Comparison of ENCODE assay signal across 30 mouse cellular contexts in the genomic region with DNA sequence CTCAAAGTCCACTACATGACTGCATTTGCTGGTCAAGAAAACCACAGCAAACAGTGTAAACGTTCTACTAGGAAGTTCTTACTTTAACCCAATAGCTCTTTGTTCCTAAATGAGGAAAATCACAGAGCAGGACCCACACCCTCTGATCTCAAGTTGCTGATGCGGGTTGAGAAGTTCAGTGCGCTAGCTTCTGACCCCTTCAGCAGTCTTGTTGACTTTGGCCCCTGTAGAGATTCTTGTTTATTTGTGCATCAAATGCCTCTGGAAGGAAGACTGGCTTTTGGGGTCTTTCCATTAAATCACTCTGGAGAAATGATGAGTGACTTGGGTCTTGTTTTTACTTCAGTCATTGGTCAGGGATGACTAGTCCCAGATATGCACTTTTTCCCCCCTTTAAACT. TPM values are rescaled to one million over a fixed set of nuclear protein-coding genes. Genes with fewer than 3 reads are reported as not detected.
DNase-seq lines count a peak whose midpoint lies in the region; ATAC-seq and TF ChIP-seq lines count a peak whose summit lies in the region.
"Had no signal": no experiment of that assay in that cellular context is flagged by ENCODE, and none has a peak within 500 bp of the region (broad histone marks: within the 10 kb centered on the region; RNA-seq: fewer than 3 reads in every experiment).

No protein-coding gene starts in this region.

- 0 out of 2 replicates have a peak overlapping the region, but pooled peaks have one; percentile 8 for H3K27ac ChIP-seq in heart, embryonic 13.5 days (replicated peaks)
- no peak overlapping the region for H3K27ac ChIP-seq in heart, embryonic 11.5 days (ENCODE audit: low read depth, low read length)
- H3K27ac ChIP-seq in kidney, embryonic 14.5 days (ENCODE audit: low read depth, low read length): peak overlapping the region; percentile 53; the same call in 1 of the 2 replicates
- no peak overlapping the region for H3K27ac ChIP-seq in gastrocnemius, adult 2 months
- H3K27ac ChIP-seq: embryonic facial prominence, embryonic 12.5 days; forebrain, embryonic 10.5 days; forebrain, embryonic 15.5 days; hindbrain, embryonic 13.5 days; limb, embryonic 10.5 days; limb, embryonic 15.5 days; liver, embryonic 13.5 days; macrophage; midbrain, embryonic 13.5 days; neural tube, embryonic 13.5 days had no signal

- 61% methylated on average over 3 of the region's 3 CpGs for WGBS in heart, embryonic 13.5 days
- 55% methylated on average over 3 of the region's 3 CpGs for WGBS in heart, embryonic 11.5 days (ENCODE audit: insufficient replicate concordance)
- WGBS in kidney, embryonic 14.5 days: 37% methylated on average over 3 of the region's 3 CpGs

- H3K4me1 ChIP-seq in heart, embryonic 13.5 days: peaks cover 96% of the 10 kb centered on the region
- H3K4me1 ChIP-seq in heart, embryonic 11.5 days (ENCODE audit: control insufficient read depth, insufficient read depth, low read length): peaks cover 35% of the 10 kb centered on the region
- 0 out of 2 replicates have a peak, but pooled peaks cover 5% of the 10 kb centered on the region for H3K4me1 ChIP-seq in kidney, embryonic 14.5 days (ENCODE audit: control insufficient read depth, insufficient read depth, low read length)
- H3K4me1 ChIP-seq: embryonic facial prominence, embryonic 12.5 days; forebrain, embryonic 10.5 days; forebrain, embryonic 15.5 days; hindbrain, embryonic 13.5 days; limb, embryonic 10.5 days; limb, embryonic 15.5 days; liver, embryonic 13.5 days; midbrain, embryonic 13.5 days; neural tube, embryonic 13.5 days had no signal

- H3K36me3 ChIP-seq in heart, embryonic 13.5 days: peaks cover 84% of the 10 kb centered on the region
- peaks cover 14% of the 10 kb centered on the region for H3K36me3 ChIP-seq in heart, embryonic 11.5 days (ENCODE audit: control insufficient read depth, insufficient read depth, low read length)
- H3K36me3 ChIP-seq in kidney, embryonic 14.5 days (ENCODE audit: control insufficient read depth, insufficient read depth, low read length): peaks cover 13% of the 10 kb centered on the region; the same call in 1 of the 2 replicates
- H3K36me3 ChIP-seq: embryonic facial prominence, embryonic 12.5 days; forebrain, embryonic 10.5 days; forebrain, embryonic 15.5 days; limb, embryonic 10.5 days; liver, embryonic 13.5 days; midbrain, embryonic 13.5 days; neural tube, embryonic 13.5 days had no signal

- H3K4me2 ChIP-seq in heart, embryonic 13.5 days: no peak overlapping the region
- no peak overlapping the region for H3K4me2 ChIP-seq in heart, embryonic 11.5 days
- H3K4me2 ChIP-seq in kidney, embryonic 14.5 days (replicated peaks; ENCODE audit: low read depth, low read length): no peak overlapping the region
- H3K4me2 ChIP-seq: embryonic facial prominence, embryonic 12.5 days; forebrain, embryonic 15.5 days; hindbrain, embryonic 13.5 days; limb, embryonic 15.5 days; liver, embryonic 13.5 days; midbrain, embryonic 13.5 days; neural tube, embryonic 13.5 days; stomach, embryonic 15.5 days had no signal

- TF ChIP-seq POLR2A in brain, embryonic 14.5 days (IDR thresholded peaks at IDR 0.05; ENCODE audit: borderline replicate concordance, extremely low read depth, insufficient read depth, insufficient read length, poor library complexity, severe bottlenecking): no peak

- no peak overlapping the region for H3K4me3 ChIP-seq in heart, embryonic 13.5 days
- no peak overlapping the region for H3K4me3 ChIP-seq in heart, embryonic 11.5 days (ENCODE audit: low read depth, low read length)
- H3K4me3 ChIP-seq in kidney, embryonic 14.5 days (ENCODE audit: low read length): no peak overlapping the region
- no peak overlapping the region for H3K4me3 ChIP-seq in gastrocnemius, adult 2 months
- H3K4me3 ChIP-seq: embryonic facial prominence, embryonic 12.5 days; forebrain, embryonic 10.5 days; forebrain, embryonic 15.5 days; hindbrain, embryonic 13.5 days; limb, embryonic 10.5 days; limb, embryonic 15.5 days; liver, embryonic 13.5 days; midbrain, embryonic 13.5 days; neural tube, embryonic 13.5 days; stomach, embryonic 15.5 days had no signal

- no peak overlapping the region for H3K9ac ChIP-seq in heart, embryonic 13.5 days
- no peak overlapping the region for H3K9ac ChIP-seq in heart, embryonic 11.5 days (ENCODE audit: low read depth, low read length)
- no peak overlapping the region for H3K9ac ChIP-seq in kidney, embryonic 14.5 days (ENCODE audit: low read depth, low read length)
- H3K9ac ChIP-seq: embryonic facial prominence, embryonic 12.5 days; forebrain, embryonic 15.5 days; hindbrain, embryonic 13.5 days; limb, embryonic 15.5 days; liver, embryonic 13.5 days; midbrain, embryonic 13.5 days; neural tube, embryonic 13.5 days; stomach, embryonic 15.5 days had no signal

- ATAC-seq in heart, embryonic 13.5 days (ENCODE audit: extremely low read depth, insufficient number of reproducible peaks, low FRiP score, low TSS enrichment): no peak
- no peak for ATAC-seq in heart, embryonic 11.5 days (replicated peaks; ENCODE audit: insufficient number of reproducible peaks, low FRiP score, low TSS enrichment)
- peak; percentile 68; the same call in 1 of the 2 replicates for ATAC-seq in kidney, embryonic 14.5 days (ENCODE audit: low FRiP score, low TSS enrichment)
- ATAC-seq: activated CD4-positive, CD25-positive, alpha-beta regulatory T cell, adult 4 months; forebrain, embryonic 15.5 days; intestine, postnatal 0 days; lung, postnatal 0 days; midbrain, embryonic 13.5 days had no signal

- intact Hi-C loops in gastrocnemius, adult 2 months (cut with DNase I): no loop called here

- DNase-seq in brain, embryonic 14.5 days (ENCODE audit: low read depth): peak; percentile 32
- peak; percentile 68 for DNase-seq in kidney, postnatal 14 days
- DNase-seq in gastrocnemius, adult 2 months: no peak
- no peak for DNase-seq in gastrocnemius, postnatal 10 days
- DNase-seq: adrenal gland, adult 2 months; adrenal gland, postnatal 36 days; B cell, adult 2 months; cerebellum, adult 8-10 months; cerebellum, postnatal 25 days; embryo, embryonic 11 days; layer of hippocampus, postnatal 36 days; liver, embryonic 13.5 days; lung, adult 18-20 months had no signal

- H3K27me3 ChIP-seq in heart, embryonic 13.5 days (replicated peaks): no peaks in the 10 kb centered on the region
- no peaks in the 10 kb centered on the region for H3K27me3 ChIP-seq in heart, embryonic 11.5 days (ENCODE audit: control insufficient read depth, insufficient read depth, low read length)
- H3K27me3 ChIP-seq in kidney, embryonic 14.5 days (ENCODE audit: control insufficient read depth, insufficient read depth, low read length): no peaks in the 10 kb centered on the region
- H3K27me3 ChIP-seq: embryonic facial prominence, embryonic 12.5 days; forebrain, embryonic 15.5 days; hindbrain, embryonic 13.5 days; limb, embryonic 15.5 days; liver, embryonic 13.5 days; midbrain, embryonic 13.5 days; neural tube, embryonic 13.5 days; stomach, embryonic 15.5 days had no signal

- TF ChIP-seq CTCF in brain, embryonic 14.5 days (IDR thresholded peaks at IDR 0.05; ENCODE audit: borderline replicate concordance, extremely low read depth, insufficient read depth, insufficient read length): no peak
- no peak for TF ChIP-seq CTCF in gastrocnemius, adult 2 months (IDR thresholded peaks at IDR 0.05)

- no peaks in the 10 kb centered on the region for H3K9me3 ChIP-seq in heart, embryonic 13.5 days
- H3K9me3 ChIP-seq in heart, embryonic 11.5 days (replicated peaks; ENCODE audit: control insufficient read depth, low read length): no peaks in the 10 kb centered on the region
- no peaks in the 10 kb centered on the region for H3K9me3 ChIP-seq in kidney, embryonic 14.5 days (ENCODE audit: control insufficient read depth, low read length)
- H3K9me3 ChIP-seq: embryonic facial prominence, embryonic 12.5 days; forebrain, embryonic 10.5 days; forebrain, embryonic 15.5 days; hindbrain, embryonic 13.5 days; limb, embryonic 10.5 days; limb, embryonic 15.5 days; liver, embryonic 13.5 days; midbrain, embryonic 13.5 days; neural tube, embryonic 13.5 days; stomach, embryonic 15.5 days had no signal

RNA-seq across cellular contexts. Expression of a gene that starts 46.6 kb away (rescaled TPM):
- 228 and 259 TPM in 2 replicates for polyA plus RNA-seq in heart, embryonic 13.5 days (2015; fragmentation: Nextera tagmentation; extraction: Ambion mirVana)
- 181 and 186 TPM in 2 replicates for polyA plus RNA-seq in heart, embryonic 11.5 days (2014; fragmentation: Nextera tagmentation; extraction: Ambion mirVana)
- 15.4 and 17.2 TPM in 2 replicates for polyA plus RNA-seq in brain, embryonic 14.5 days (2012; rRNA removed)
- 74.1 and 87.6 TPM in 2 replicates for polyA plus RNA-seq in kidney, embryonic 14.5 days (2014; fragmentation: Nextera tagmentation; extraction: Ambion mirVana)
- total RNA-seq in gastrocnemius, adult 2 months (2021): 1 to 10 TPM; 3.0 to 8.3 TPM
- 10 to 100 TPM; 21.7 to 22.1 TPM for total RNA-seq in gastrocnemius, postnatal 10 days (2021)
- total RNA-seq: megakaryocyte-erythroid progenitor cell, adult 5-6 weeks had no signal
- polyA plus RNA-seq: macrophage had no signal

RNA-seq across cellular contexts. Expression of a gene that starts 51.7 kb away (rescaled TPM):
- polyA plus RNA-seq in heart, embryonic 13.5 days (2015; fragmentation: Nextera tagmentation; extraction: Ambion mirVana): 20.4 and 21.7 TPM in 2 replicates
- 22.4 and 29.8 TPM in 2 replicates for polyA plus RNA-seq in heart, embryonic 11.5 days (2014; fragmentation: Nextera tagmentation; extraction: Ambion mirVana)
- polyA plus RNA-seq in brain, embryonic 14.5 days (2012; rRNA removed): 32.3 and 33.8 TPM in 2 replicates
- 21.0 and 34.1 TPM in 2 replicates for polyA plus RNA-seq in kidney, embryonic 14.5 days (2014; fragmentation: Nextera tagmentation; extraction: Ambion mirVana)
- 10 to 100 TPM; 14.2 to 20.9 TPM for total RNA-seq in gastrocnemius, adult 2 months (2021)
- total RNA-seq in gastrocnemius, postnatal 10 days (2021): 10 to 100 TPM; 11.7 to 12.8 TPM

RNA-seq across cellular contexts. Expression of a gene that starts 51.8 kb away (rescaled TPM):
- polyA plus RNA-seq in heart, embryonic 13.5 days (2015; fragmentation: Nextera tagmentation; extraction: Ambion mirVana): 6.2 and 7.0 TPM in 2 replicates
- polyA plus RNA-seq in heart, embryonic 11.5 days (2014; fragmentation: Nextera tagmentation; extraction: Ambion mirVana): 8.6 and 8.7 TPM in 2 replicates
- 30.4 and 36.0 TPM in 2 replicates for polyA plus RNA-seq in brain, embryonic 14.5 days (2012; rRNA removed)
- polyA plus RNA-seq in kidney, embryonic 14.5 days (2014; fragmentation: Nextera tagmentation; extraction: Ambion mirVana): 6.7 and 13.6 TPM in 2 replicates
- total RNA-seq in gastrocnemius, adult 2 months (2021): 10 to 100 TPM; 13.0 to 13.1 TPM
- total RNA-seq in gastrocnemius, postnatal 10 days (2021): 10 to 100 TPM; 12.0 to 12.6 TPM

Comparison
In these comparisons a context has a peak if more than half of its experiments do, and no peak if none do; other contexts are left out.
1. H3K27ac ChIP-seq: peak in heart, embryonic 13.5 days (single experiment) and kidney, embryonic 14.5 days (single experiment); none in heart, embryonic 11.5 days (single experiment) and gastrocnemius, adult 2 months (single experiment).
2. DNase-seq: peak in brain, embryonic 14.5 days (single experiment) and kidney, postnatal 14 days (single experiment); none in gastrocnemius, adult 2 months (single experiment) and gastrocnemius, postnatal 10 days (single experiment).